In genomic region chr4:139636373-139636772, GRCm38 (mm10) we compare ENCODE assay signal across 8 mouse cellular contexts. TPM values are rescaled to one million over a fixed set of nuclear protein-coding genes. Genes with fewer than 3 reads are reported as not detected.
DNase-seq lines count a peak whose midpoint lies in the region; ATAC-seq and TF ChIP-seq lines count a peak whose summit lies in the region.

No protein-coding gene starts in this region.

- H3K27ac ChIP-seq in bone marrow macrophage, adult 2 months (ENCODE audit: insufficient read depth, low read depth, low read length) = no peak overlapping the region
- no peak overlapping the region for H3K27ac ChIP-seq in forebrain, embryonic 14.5 days (ENCODE audit: low read depth, low read length)

- no peaks in the 10 kb centered on the region for H3K9me3 ChIP-seq in forebrain, embryonic 14.5 days (replicated peaks; ENCODE audit: control insufficient read depth, low read length)

- no peak overlapping the region for H3K9ac ChIP-seq in forebrain, embryonic 14.5 days (ENCODE audit: low read length)

- peaks cover 17% of the 10 kb centered on the region for H3K4me1 ChIP-seq in bone marrow macrophage, adult 2 months (ENCODE audit: control insufficient read depth, insufficient read depth, low read length)
- H3K4me1 ChIP-seq in forebrain, embryonic 14.5 days (ENCODE audit: control insufficient read depth, insufficient read depth, low read length) = no peaks in the 10 kb centered on the region

- peaks cover 5% of the 10 kb centered on the region; the same call in 1 of the 2 replicates for H3K36me3 ChIP-seq in forebrain, embryonic 14.5 days (ENCODE audit: control insufficient read depth, insufficient read depth, low read length)
- H3K36me3 ChIP-seq in splenic B cell, adult 2 months (ENCODE audit: control insufficient read depth, insufficient read depth, low read length, poor library complexity, severe bottlenecking) = no peaks in the 10 kb centered on the region

- no peak overlapping the region for H3K4me3 ChIP-seq in bone marrow macrophage, adult 2 months (ENCODE audit: insufficient read depth, low read length)
- H3K4me3 ChIP-seq in forebrain, embryonic 14.5 days (ENCODE audit: low read depth, low read length) = no peak overlapping the region

- DNase-seq in gastrocnemius, adult 18-20 months (ENCODE audit: low spot score) = peak; percentile 68
- no peak for DNase-seq in gastrocnemius, postnatal 25 days
- DNase-seq in CD4-positive helper T cell, adult 2 months (ENCODE audit: low read depth, low spot score) = peak; percentile 50
- DNase-seq in forebrain, embryonic 14.5 days (ENCODE audit: low spot score) = peak; percentile 68
- DNase-seq in layer of hippocampus, postnatal 14 days (ENCODE audit: low spot score in 2 of 2) = peak; percentile 67
- peak; percentile 68 for DNase-seq in mesoderm, embryonic 11.5 days (ENCODE audit: low read depth, low spot score)
- DNase-seq in splenic B cell, adult 2 months (ENCODE audit: low read depth, low spot score) = peak; percentile 74

- H3K4me2 ChIP-seq in forebrain, embryonic 14.5 days (ENCODE audit: low read length) = no peak overlapping the region

- no peak for TF ChIP-seq POLR2A in bone marrow macrophage, adult 2 months (IDR thresholded peaks at IDR 0.05; ENCODE audit: borderline replicate concordance, low read depth, low read length)

- TF ChIP-seq CTCF in bone marrow macrophage, adult 2 months (IDR thresholded peaks at IDR 0.05; ENCODE audit: low read depth, low read length) = peak; percentile 96

- 22% methylated on average over 7 of the region's 7 CpGs for WGBS in forebrain, embryonic 14.5 days

- no peaks in the 10 kb centered on the region for H3K27me3 ChIP-seq in forebrain, embryonic 14.5 days (replicated peaks; ENCODE audit: control insufficient read depth, insufficient read depth, low read length)
- no peaks in the 10 kb centered on the region for H3K27me3 ChIP-seq in splenic B cell, adult 2 months (ENCODE audit: control insufficient read depth, insufficient read depth, low read length, poor library complexity, severe bottlenecking)

- peak; percentile 40; the same call in 1 of the 2 replicates for ATAC-seq in forebrain, embryonic 14.5 days

RNA-seq across cellular contexts. Expression of gene Aldh4a1, which starts 13.7 kb away (rescaled TPM):
- total RNA-seq in gastrocnemius, adult 18-20 months (2021) = 10 to 100 TPM; 57.6 to 64.8 TPM
- total RNA-seq in gastrocnemius, postnatal 25 days (2021) = 10 to 100 TPM; 62.2 to 72.0 TPM
- 13.3 and 13.8 TPM in 2 replicates for polyA plus RNA-seq in bone marrow macrophage, adult 2 months (2012; ENCODE audit: insufficient read depth, insufficient read length, missing spikeins)
- 18.6 and 21.6 TPM in 2 replicates for polyA plus RNA-seq in forebrain, embryonic 14.5 days (2014; fragmentation: Nextera tagmentation; extraction: Ambion mirVana)
- 10 to 100 TPM; 19.1 to 19.4 TPM for total RNA-seq in layer of hippocampus, postnatal 14 days (2021)

RNA-seq across cellular contexts. Expression of gene Tas1r2, which starts 17.0 kb away (rescaled TPM):
- not detected for total RNA-seq in gastrocnemius, adult 18-20 months (2021)
- total RNA-seq in gastrocnemius, postnatal 25 days (2021) = not detected
- not detected in 2 replicates for polyA plus RNA-seq in bone marrow macrophage, adult 2 months (2012; ENCODE audit: insufficient read depth, insufficient read length, missing spikeins)
- polyA plus RNA-seq in forebrain, embryonic 14.5 days (2014; fragmentation: Nextera tagmentation; extraction: Ambion mirVana) = not detected in 2 replicates
- not detected for total RNA-seq in layer of hippocampus, postnatal 14 days (2021)

RNA-seq across cellular contexts. Expression of gene Gm21969, which starts 33.4 kb away (rescaled TPM):
- total RNA-seq in gastrocnemius, adult 18-20 months (2021) = not detected
- under 1 TPM in 1 of 2 experiments, not detected in 1; 0.08 TPM for total RNA-seq in gastrocnemius, postnatal 25 days (2021)
- not detected in 2 replicates for polyA plus RNA-seq in bone marrow macrophage, adult 2 months (2012; ENCODE audit: insufficient read depth, insufficient read length, missing spikeins)
- polyA plus RNA-seq in forebrain, embryonic 14.5 days (2014; fragmentation: Nextera tagmentation; extraction: Ambion mirVana) = not detected in 2 replicates
- total RNA-seq in layer of hippocampus, postnatal 14 days (2021) = not detected
